Mouse (Mus musculus) lung, adult 2 months (tissue): Measurements from ENCODE around the gene Itgb1bp1.

Source experiments
- CTCF ChIP-seq: fragments of 200-500 bp; IDR thresholded peaks from 2 replicates; pipeline ENCODE4 v1.5.1; 2011; ENCODE audit warnings: mild to moderate bottlenecking, low read length, control low read depth; ENCODE audit not compliant: insufficient read depth
- POLR2A ChIP-seq: fragments of 200-500 bp; IDR thresholded peaks from 2 replicates; pipeline ENCODE4 v1.6.1; 2011; ENCODE audit warnings: low read depth, mild to moderate bottlenecking, control low read depth, low read length, borderline replicate concordance; ENCODE audit errors: extremely low read depth

GRCm38 (mm10) chr12:21284761-21285441, 1.2 kb downstream of the Itgb1bp1 start, which contains the start of gene Cpsf3:
- TF ChIP-seq CTCF = no peak
- no peak for TF ChIP-seq POLR2A
